Mouse (Mus musculus) heart, postnatal 0 days (tissue): Measurements from ENCODE around the gene Plaur. TPM values are rescaled to one million over a fixed set of nuclear protein-coding genes. Genes with fewer than 3 reads are reported as not detected.

Source experiments
- ATAC-seq: fragments of 200-750 bp; cut with Nextera tagmentation; 2 replicates; pipeline ENCODE4 v1.8.0; 2017; ENCODE audit warnings: low read depth, moderate number of reproducible peaks, moderate library complexity; ENCODE audit not compliant: insufficient read depth
- DNase-seq: peaks from one replicate; pipeline ENCODE4 v3.0.0-alpha.2; 2016; ENCODE audit warnings: low spot score
- H3K27ac ChIP-seq: fragments of 300-500 bp; sonication (generic); 2 replicates; pipeline ENCODE4 v1.5.1; 2014; ENCODE audit warnings: low read depth, mild to moderate bottlenecking
- H3K27me3 ChIP-seq: fragments of 300-500 bp; sonication (generic); 2 replicates; pipeline ENCODE4 v1.6.1; 2014; ENCODE audit warnings: low read length, mixed read lengths; ENCODE audit not compliant: control insufficient read depth, insufficient read depth
- H3K36me3 ChIP-seq: fragments of 300-500 bp; sonication (generic); replicated peaks from 2 replicates; pipeline ENCODE4 v1.6.1; 2014; ENCODE audit warnings: low read length, mixed read lengths; ENCODE audit not compliant: control insufficient read depth, insufficient read depth
- H3K4me1 ChIP-seq: fragments of 300-500 bp; sonication (generic); 2 replicates; pipeline ENCODE4 v1.6.1; 2014; ENCODE audit warnings: antibody characterized with exemption; ENCODE audit not compliant: control insufficient read depth, insufficient read depth
- H3K4me2 ChIP-seq: fragments of 300-500 bp; sonication (generic); 2 replicates; pipeline ENCODE4 v1.6.1; 2014; ENCODE audit warnings: low read depth, mild to moderate bottlenecking, low read length, moderate library complexity
- H3K4me3 ChIP-seq: fragments of 300-500 bp; sonication (generic); 2 replicates; pipeline ENCODE4 v1.5.1; 2014; ENCODE audit warnings: low read depth, low read length
- H3K9ac ChIP-seq: fragments of 300-500 bp; sonication (generic); replicated peaks from 2 replicates; pipeline ENCODE4 v1.6.1; 2014; ENCODE audit warnings: low read depth, low read length, mixed read lengths
- H3K9me3 ChIP-seq: fragments of 300-500 bp; sonication (generic); replicated peaks from 2 replicates; pipeline ENCODE4 v1.6.1; 2016; ENCODE audit warnings: low read length; ENCODE audit not compliant: control insufficient read depth
- CTCF ChIP-seq: IDR thresholded peaks from 2 replicates; pipeline ENCODE4 v1.5.1; 2016; ENCODE audit warnings: antibody characterized with exemption, control low read depth, low read depth
- EP300 ChIP-seq: IDR thresholded peaks from 2 replicates; pipeline ENCODE4 v1.6.1; 2016; ENCODE audit warnings: antibody characterized with exemption, low read depth
- WGBS: fragments of 180-500 bp; shearing (Covaris S2); extraction: QIAGEN DNeasy Blood & Tissue Kit; methylation state at CpG from one replicate; pipeline ENCODE4 v1.1.7; 2014; 5-methylcytosine and 5-hydroxymethylcytosine counted together
- polyA plus RNA-seq: library from polyadenylated mRNA; unstranded; fragments of >200 nt; fragmentation: Nextera tagmentation; extraction: Ambion mirVana; gene quantifications from 2 replicates; pipeline ENCODE4 v1.2.1, GENCODE M21; 2015
- total RNA-seq: library from RNA; depleted of rRNA; stranded (reverse); fragments of >200 nt; gene quantifications from 2 replicates; pipeline ENCODE4 v1.2.3, GENCODE M21; 2014; ENCODE audit warnings: low replicate concordance

Gene Plaur
- total and polyA plus RNA-seq, 2 experiments from 2014 or later: 6.5 to 13.1 TPM

GRCm38 (mm10) chr7:24501492-24501891 lies 39.2 kb downstream of the Plaur start:
- no peak overlapping the region for H3K27ac ChIP-seq
- H3K27me3 ChIP-seq: peaks cover 50% of the 10 kb centered on the region
- DNase-seq (no peak), ATAC-seq (no peak)
- H3K9ac ChIP-seq: no peak overlapping the region
- no peaks in the 10 kb centered on the region for H3K36me3 ChIP-seq
- H3K4me3 ChIP-seq: no peak overlapping the region
- H3K9me3 ChIP-seq: no peaks in the 10 kb centered on the region
- H3K4me2 ChIP-seq: no peak overlapping the region
- H3K4me1 ChIP-seq: peaks cover 23% of the 10 kb centered on the region
- WGBS: 35% methylated on average over 21 of the region's 21 CpGs
- no peak for TF ChIP-seq EP300
- TF ChIP-seq CTCF: no peak; the same call in 1 of the 2 replicates

GRCm38 (mm10) chr7:24504004-24504403 lies 41.7 kb downstream of the Plaur start:
- ATAC-seq (no peak), DNase-seq (no peak)
- no peaks in the 10 kb centered on the region for H3K9me3 ChIP-seq
- TF ChIP-seq EP300: no peak
- TF ChIP-seq CTCF: no peak
- no peak overlapping the region for H3K27ac ChIP-seq
- H3K4me1 ChIP-seq: peaks cover 31% of the 10 kb centered on the region
- 17% methylated on average over 10 of the region's 10 CpGs for WGBS
- no peak overlapping the region for H3K9ac ChIP-seq
- H3K27me3 ChIP-seq: peaks cover 33% of the 10 kb centered on the region
- no peaks in the 10 kb centered on the region for H3K36me3 ChIP-seq
- H3K4me2 ChIP-seq: peak overlapping the region; percentile 30
- no peak overlapping the region for H3K4me3 ChIP-seq

- ATAC-seq (no peak), DNase-seq (no peak)
- Histone ChIP-seq H3K4me2 (no peak overlapping the region), H3K36me3 (no peaks in the 10 kb centered on the region), H3K27ac (peak overlapping the region; percentile 98), H3K9me3 (no peaks in the 10 kb centered on the region), H3K4me1 (peaks cover 31% of the 10 kb centered on the region), H3K4me3 (no peak overlapping the region), H3K27me3 (peaks cover 25% of the 10 kb centered on the region), H3K9ac (no peak overlapping the region)
- TF ChIP-seq EP300: no peak
- no peak for TF ChIP-seq CTCF
- 39% methylated on average over 4 of the region's 4 CpGs for WGBS
Measured at GRCm38 (mm10) chr7:24504868-24505267, 42.6 kb downstream of the Plaur start.

GRCm38 (mm10) chr7:24505447-24506064 lies 43.3 kb downstream of the Plaur start:
- peak overlapping the region; percentile 64 for H3K4me3 ChIP-seq
- TF ChIP-seq EP300 (no peak), CTCF (no peak)
- H3K9me3 ChIP-seq: no peaks in the 10 kb centered on the region
- DNase-seq: no peak
- ATAC-seq: no peak
- H3K4me1 ChIP-seq: peaks cover 31% of the 10 kb centered on the region
- peak overlapping the region; percentile 97 for H3K4me2 ChIP-seq
- H3K27me3 ChIP-seq: peaks cover 18% of the 10 kb centered on the region
- peak overlapping the region; percentile 98 for H3K27ac ChIP-seq
- no peaks in the 10 kb centered on the region for H3K36me3 ChIP-seq
- 33% methylated on average over 15 of the region's 15 CpGs for WGBS
- peak overlapping the region; percentile 33; the same call in 1 of the 2 replicates for H3K9ac ChIP-seq

- H3K4me2 ChIP-seq: peak overlapping the region; percentile 97
- H3K36me3 ChIP-seq: no peaks in the 10 kb centered on the region
- peak; percentile 54 for DNase-seq
- H3K27ac ChIP-seq: peak overlapping the region; percentile 98
- H3K4me1 ChIP-seq: peaks cover 31% of the 10 kb centered on the region
- peaks cover 15% of the 10 kb centered on the region for H3K27me3 ChIP-seq
- peak overlapping the region; percentile 64 for H3K4me3 ChIP-seq
- 11% methylated on average over 3 of the region's 3 CpGs for WGBS
- TF ChIP-seq CTCF (no peak), EP300 (no peak)
- peak overlapping the region; percentile 90; the same call in 1 of the 2 replicates for H3K9ac ChIP-seq
- H3K9me3 ChIP-seq: no peaks in the 10 kb centered on the region
- ATAC-seq: no peak; the same call in 1 of the 2 replicates
Measured at GRCm38 (mm10) chr7:24506065-24506459, 43.8 kb downstream of the Plaur start.

- no peak for TF ChIP-seq EP300
- TF ChIP-seq CTCF: no peak
- 4% methylated on average over 12 of the region's 12 CpGs for WGBS
- peak; percentile 24 for ATAC-seq
Measured at GRCm38 (mm10) chr7:24506476-24506837, 44.2 kb downstream of the Plaur start.

More at GRCm38 (mm10) chr7:24506476-24506837, 44.2 kb downstream of the Plaur start:
- no peaks in the 10 kb centered on the region for H3K9me3 ChIP-seq
- H3K36me3 ChIP-seq: no peaks in the 10 kb centered on the region
- H3K4me1 ChIP-seq: peaks cover 31% of the 10 kb centered on the region
- peak overlapping the region; percentile 97 for H3K4me2 ChIP-seq
- H3K4me3 ChIP-seq: peak overlapping the region; percentile 64
- H3K9ac ChIP-seq: peak overlapping the region; percentile 90
- H3K27me3 ChIP-seq: peaks cover 13% of the 10 kb centered on the region
- H3K27ac ChIP-seq: peak overlapping the region; percentile 98
- DNase-seq: peak; percentile 89
